Mouse (Mus musculus): ENCODE measurements around the gene Setx.
"Not testable (repeated sequence)": the region's sequence is repeated elsewhere in the genome, so short reads cannot be mapped to it uniquely, and the experiment has no call there.

The Setx gene

GRCm38 (mm10) chr2:29123907-29124569 is at the start of gene Setx:
Gene Setx (plus strand): TSS chr2:29124181.
- no peak for DNase-seq (ENCODE audit: extremely low read depth, low read depth)

- no peak for DNase-seq (ENCODE audit: extremely low read depth, low read depth)
Measured at GRCm38 (mm10) chr2:29074676-29075075, 49.3 kb upstream of the Setx start.

- DNase-seq (ENCODE audit: extremely low read depth, low read depth): no peak
Measured at GRCm38 (mm10) chr2:29075331-29076070, 48.5 kb upstream of the Setx start.

GRCm38 (mm10) chr2:29076226-29076625 is 47.8 kb upstream of the Setx start:
- no peak for DNase-seq (ENCODE audit: extremely low read depth, low read depth)

- DNase-seq (ENCODE audit: extremely low read depth, low read depth): no peak
Measured at GRCm38 (mm10) chr2:29081965-29082364, 42.0 kb upstream of the Setx start.

GRCm38 (mm10) chr2:29086026-29086425 is 38.0 kb upstream of the Setx start:
- DNase-seq (ENCODE audit: extremely low read depth, low read depth): no peak

- not testable (repeated sequence) for DNase-seq (ENCODE audit: extremely low read depth, low read depth)
Measured at GRCm38 (mm10) chr2:29089276-29089675, 34.7 kb upstream of the Setx start.

GRCm38 (mm10) chr2:29095674-29096073 is 28.3 kb upstream of the Setx start:
- DNase-seq (ENCODE audit: extremely low read depth, low read depth): no peak

GRCm38 (mm10) chr2:29096751-29097150 is 27.2 kb upstream of the Setx start:
- DNase-seq (ENCODE audit: extremely low read depth, low read depth): no peak

- no peak for DNase-seq (ENCODE audit: extremely low read depth, low read depth)
Measured at GRCm38 (mm10) chr2:29097465-29097864, 26.5 kb upstream of the Setx start.

- DNase-seq (ENCODE audit: extremely low read depth, low read depth): not testable (repeated sequence)
Measured at GRCm38 (mm10) chr2:29097955-29098354, 26.0 kb upstream of the Setx start.

- no peak for DNase-seq (ENCODE audit: extremely low read depth, low read depth)
Measured at GRCm38 (mm10) chr2:29098786-29099185, 25.2 kb upstream of the Setx start.

GRCm38 (mm10) chr2:29099646-29100045 is 24.3 kb upstream of the Setx start:
- DNase-seq (ENCODE audit: extremely low read depth, low read depth): no peak

- no peak for DNase-seq (ENCODE audit: extremely low read depth, low read depth)
Measured at GRCm38 (mm10) chr2:29100822-29101534, 23.0 kb upstream of the Setx start.

GRCm38 (mm10) chr2:29102416-29103377 is 21.3 kb upstream of the Setx start:
- DNase-seq (ENCODE audit: extremely low read depth, low read depth): not testable (repeated sequence)

GRCm38 (mm10) chr2:29120969-29121368 is 3.0 kb upstream of the Setx start:
- no peak for DNase-seq (ENCODE audit: extremely low read depth, low read depth)

GRCm38 (mm10) chr2:29122446-29122845 is 1.5 kb upstream of the Setx start:
- no peak for DNase-seq (ENCODE audit: extremely low read depth, low read depth)

- no peak for DNase-seq (ENCODE audit: extremely low read depth, low read depth)
Measured at GRCm38 (mm10) chr2:29124571-29124935, 572 bp downstream of the Setx start.

- peak; percentile 96 for DNase-seq (ENCODE audit: extremely low read depth, low read depth)
Measured at GRCm38 (mm10) chr2:29124936-29125701, 1.1 kb downstream of the Setx start.

- peak; percentile 13 for DNase-seq (ENCODE audit: extremely low read depth, low read depth)
Measured at GRCm38 (mm10) chr2:29130118-29130899, 6.3 kb downstream of the Setx start.

Measured in MEL-GATA-1-ER (cell line).